Mouse (Mus musculus): ENCODE measurements around the gene Serinc5.
"Not testable (repeated sequence)": the region's sequence is repeated elsewhere in the genome, so short reads cannot be mapped to it uniquely, and the experiment has no call there.

Serinc5 gene

DNA sequence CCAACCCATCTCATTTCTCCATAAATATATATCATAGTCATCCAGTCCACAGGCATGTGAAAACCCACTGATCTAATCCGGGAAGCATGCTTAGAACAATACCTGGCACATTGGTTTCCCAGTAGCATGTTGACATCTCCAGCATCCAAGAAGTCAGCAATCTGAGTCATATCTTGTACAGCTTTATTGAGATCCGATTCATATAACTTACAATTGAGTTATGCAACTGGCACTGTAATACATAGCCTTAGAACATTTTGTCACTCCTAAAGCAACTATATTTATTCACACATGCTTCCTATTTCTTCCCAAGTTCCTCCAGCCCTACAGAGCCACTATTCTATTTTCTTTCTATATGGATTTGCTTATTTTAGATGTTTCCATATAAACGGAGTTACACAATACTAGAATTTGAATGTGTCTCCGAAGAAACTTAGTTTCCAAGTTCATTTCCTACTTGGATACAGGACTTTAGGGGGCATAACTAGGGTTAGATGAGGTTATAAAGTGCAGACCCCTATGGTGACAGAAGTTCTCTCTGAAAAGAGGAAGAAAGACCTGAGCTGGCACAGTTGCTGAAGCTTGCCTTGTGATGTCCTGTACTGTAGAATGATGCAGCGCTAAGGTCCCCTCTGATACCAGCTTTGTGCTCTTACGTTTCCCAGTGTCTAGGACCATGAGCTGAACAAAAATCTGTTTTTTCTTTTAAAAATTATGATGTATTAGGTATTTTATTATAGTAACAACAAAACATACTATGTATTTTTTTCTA is 57.5 kb downstream of the Serinc5 start:
- DNase-seq, result no peak

DNA sequence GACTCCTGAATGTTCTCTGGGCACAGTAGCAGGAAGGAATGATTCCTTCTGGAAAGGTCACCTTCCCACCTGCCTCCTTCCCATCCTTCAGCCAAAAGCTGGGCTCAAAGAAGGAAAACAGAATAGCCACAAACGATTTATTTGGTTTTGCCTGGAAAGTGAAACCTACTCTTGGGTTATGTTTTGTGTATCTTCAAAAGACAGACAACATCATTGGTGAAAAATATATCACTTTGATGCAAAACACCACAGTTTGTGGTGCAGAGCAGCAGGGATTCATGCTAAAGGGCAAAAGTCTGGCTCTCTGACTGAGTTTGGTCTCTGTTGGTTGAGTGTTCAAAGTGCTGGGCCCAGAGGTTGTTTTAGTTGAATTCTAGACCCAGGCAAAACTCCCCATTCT is 60.8 kb downstream of the Serinc5 start:
- DNase-seq, result no peak

DNA sequence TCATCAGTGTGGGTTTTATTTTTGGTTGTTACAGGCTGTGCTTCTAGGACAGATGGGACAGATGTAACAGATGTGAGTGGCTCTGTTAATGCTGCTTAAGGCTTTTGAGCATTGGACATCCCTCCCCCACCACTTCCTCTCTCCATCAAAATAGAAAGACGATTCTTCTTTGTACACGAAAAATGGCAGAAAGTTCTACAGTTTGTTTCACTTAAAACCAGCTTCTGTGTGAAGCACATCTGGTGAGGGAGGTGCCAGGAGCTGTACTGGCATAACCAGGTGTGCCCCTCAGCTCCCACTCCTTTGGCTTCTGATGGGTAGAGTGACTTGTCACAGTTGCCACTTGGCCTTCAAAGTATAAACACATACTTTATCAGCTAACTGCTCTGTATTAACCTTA is 63.8 kb downstream of the Serinc5 start:
- no peak for DNase-seq

DNA sequence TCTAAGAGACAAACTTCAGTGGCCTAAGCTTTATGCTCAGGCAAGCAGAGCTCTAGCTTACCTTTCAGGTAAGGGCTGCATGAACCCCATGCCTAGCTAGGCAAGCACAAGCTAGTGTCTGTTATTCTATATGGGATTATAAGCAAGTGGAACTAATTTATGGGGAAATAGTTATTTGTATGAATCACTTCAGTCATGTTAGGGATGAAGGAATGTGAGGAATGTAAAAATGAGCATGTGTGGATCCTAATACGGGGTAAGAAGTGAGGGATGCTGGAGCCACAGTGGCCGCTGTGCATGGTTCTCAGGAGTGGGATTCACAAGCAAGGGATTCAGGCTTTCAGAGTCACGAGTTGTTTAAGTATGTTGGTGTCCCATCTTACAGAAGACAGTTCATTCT is 64.4 kb downstream of the Serinc5 start:
- no peak for DNase-seq

DNA sequence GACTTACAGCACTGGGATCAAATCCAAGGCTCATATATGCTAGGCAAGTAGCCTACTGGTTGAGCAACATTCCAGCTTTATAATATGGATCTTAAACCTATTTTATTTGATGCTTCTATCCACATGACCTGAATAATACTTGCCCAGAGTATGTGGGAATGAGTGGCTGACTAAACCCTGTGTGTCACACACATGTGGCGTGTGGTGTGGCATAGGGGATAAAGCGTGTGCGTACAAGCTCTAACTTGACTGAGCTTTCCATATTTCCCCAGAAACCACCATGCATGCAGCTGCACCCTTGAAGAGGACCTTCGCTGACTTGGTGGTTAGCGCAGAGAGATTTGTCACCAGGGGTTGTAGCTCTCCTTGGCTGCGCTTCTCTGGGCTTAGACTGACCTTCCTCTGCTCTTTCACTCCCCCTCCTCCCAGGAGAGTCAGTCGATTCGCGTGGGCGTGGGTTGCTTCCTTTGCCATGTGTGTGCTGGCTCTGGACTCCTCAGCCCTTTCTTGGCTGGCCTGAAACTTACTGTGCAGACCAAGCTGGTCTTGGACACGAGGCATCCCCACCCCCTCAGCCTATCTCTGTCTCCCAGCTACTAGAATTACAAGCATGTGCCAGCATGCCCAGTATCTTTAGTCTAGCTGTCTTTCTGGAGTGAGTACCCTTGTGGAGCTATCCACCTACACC is 65.2 kb downstream of the Serinc5 start:
- DNase-seq, result no peak

DNA sequence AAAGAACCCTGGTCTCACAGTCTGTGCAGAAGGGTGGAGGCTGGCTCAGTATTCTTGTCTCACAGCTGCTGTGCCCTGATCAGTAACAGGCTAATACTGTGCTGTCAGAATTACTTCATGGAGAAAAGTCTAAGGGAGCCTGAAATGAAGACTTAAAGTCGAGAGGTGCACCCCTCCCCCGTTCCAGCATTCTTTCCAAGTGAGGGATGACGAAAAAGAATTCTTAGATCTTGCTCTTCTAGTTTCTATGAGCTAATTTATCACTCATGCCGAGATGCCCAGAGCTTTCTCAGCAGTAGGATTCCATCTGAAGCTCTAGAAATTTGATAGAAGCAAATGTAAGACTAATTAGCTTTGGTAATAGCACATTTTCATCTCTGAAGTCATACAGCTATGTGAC is 66.8 kb downstream of the Serinc5 start:
- no peak for DNase-seq

DNA sequence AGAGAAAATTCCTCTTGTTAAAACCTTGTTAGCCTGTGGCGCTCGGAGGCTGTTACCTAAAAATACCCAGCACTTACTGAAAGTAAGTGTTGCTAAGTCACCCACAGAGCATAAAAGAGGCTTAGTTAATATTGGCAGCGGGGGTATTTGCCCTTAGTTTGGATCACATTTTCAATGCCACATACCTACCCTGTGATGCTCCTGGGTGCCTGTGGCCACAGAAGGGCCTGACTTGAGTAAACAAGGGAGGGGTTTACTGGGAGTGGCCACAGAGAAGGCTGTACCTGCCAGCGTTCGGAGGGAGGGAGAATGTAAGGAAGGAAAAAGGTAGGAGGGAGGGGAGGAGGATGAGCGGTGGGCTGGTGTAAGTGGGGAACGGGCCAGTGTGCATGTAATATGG is 68.8 kb downstream of the Serinc5 start:
- DNase-seq, result no peak

DNA sequence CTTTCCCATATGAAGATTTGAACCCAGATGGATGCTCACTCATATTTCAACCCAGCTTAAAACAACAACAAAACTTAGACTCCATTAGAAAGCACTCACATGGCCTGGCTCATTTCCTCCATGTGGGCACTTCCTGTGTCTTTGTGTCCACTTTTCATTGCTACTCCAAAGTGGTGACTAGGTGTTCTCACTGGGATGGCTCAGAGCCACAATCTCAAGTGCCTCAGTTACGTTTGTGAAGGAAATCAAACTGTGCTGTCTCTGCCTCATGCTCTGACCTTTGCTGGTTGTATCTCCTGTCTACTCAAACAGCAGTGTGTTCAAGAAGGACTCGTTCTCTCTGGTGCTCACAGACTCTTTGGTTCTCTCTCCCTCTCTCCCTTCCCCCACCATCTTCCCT is 70.7 kb downstream of the Serinc5 start:
- no peak for DNase-seq

DNA sequence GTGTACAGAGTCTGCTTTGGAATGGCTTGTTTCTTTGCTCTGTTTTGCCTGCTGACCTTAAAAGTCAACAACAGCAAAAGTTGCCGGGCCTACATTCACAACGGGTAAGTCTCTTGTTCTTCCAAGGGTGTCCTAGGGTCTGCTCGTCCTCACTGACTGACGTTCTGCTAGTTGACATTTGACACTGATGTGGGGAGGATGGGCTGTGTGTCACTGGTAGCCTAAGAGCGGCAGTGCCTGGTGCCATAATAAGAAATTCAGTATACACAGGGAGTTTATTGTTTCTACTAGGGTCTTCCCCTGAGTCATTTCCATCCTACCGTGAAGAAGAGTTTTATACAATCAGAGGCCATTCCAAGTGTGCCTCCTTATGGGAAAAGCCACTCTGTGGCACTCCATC is 71.9 kb downstream of the Serinc5 start:
- DNase-seq, result no peak

DNA sequence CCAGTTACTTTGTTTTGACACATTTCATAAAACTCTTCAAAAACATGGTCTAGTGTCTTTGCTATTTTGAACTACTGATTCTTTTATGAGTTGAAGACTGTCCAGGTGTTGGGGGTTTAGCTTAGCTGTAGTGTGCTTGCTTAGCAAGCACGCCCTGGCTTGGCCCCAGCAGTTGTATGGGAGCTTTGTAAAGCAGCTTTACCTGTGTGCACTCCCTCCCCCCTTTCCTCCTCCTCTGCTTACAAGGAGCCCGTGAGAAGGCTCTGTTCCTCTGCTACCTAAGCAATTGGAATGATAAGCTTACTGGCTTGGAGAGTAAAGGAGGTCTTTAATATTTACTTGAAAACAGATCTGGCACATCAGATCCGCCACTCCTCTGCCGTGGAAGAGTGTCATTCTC is 72.6 kb downstream of the Serinc5 start:
- DNase-seq, result no peak

DNA sequence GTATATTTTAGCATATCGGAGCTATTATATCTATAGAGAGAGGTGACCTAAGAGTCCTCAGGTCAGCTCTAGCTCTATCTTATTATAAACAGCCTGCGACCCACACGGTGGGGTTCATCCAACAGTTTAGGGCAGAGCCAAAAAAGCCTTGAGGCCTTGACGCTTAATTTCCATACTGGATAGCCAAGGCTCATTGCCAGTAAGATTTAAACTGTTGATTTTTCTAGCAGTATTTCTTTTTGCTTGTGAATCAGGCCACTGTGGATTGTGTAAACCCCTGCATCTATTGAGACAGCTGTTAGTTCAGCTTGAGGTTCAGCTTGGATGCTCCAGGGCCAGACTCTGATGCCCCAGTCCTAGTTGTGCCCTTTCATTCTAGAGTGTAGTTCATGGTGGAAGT is 73.4 kb downstream of the Serinc5 start:
- DNase-seq, result no peak

DNA sequence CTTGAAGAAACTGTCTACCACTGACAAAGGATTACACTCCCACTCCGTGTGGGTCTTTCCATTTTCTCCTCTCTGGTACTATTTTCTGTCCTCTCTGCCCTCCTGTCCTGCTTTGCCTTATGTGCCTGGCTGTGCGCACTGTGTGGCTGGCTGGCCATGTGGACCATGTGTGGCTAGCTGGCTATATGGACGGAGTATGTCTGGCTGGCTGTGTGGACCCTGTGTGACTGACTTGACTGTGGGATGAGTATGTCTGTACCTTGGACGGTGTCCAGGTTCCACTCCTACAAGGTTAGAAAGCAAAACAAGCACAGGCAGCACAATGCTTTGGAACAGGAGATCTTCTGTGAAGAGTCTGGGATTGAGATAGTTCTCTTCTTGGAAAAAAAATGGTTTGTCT is 74.4 kb downstream of the Serinc5 start:
- no peak for DNase-seq

DNA sequence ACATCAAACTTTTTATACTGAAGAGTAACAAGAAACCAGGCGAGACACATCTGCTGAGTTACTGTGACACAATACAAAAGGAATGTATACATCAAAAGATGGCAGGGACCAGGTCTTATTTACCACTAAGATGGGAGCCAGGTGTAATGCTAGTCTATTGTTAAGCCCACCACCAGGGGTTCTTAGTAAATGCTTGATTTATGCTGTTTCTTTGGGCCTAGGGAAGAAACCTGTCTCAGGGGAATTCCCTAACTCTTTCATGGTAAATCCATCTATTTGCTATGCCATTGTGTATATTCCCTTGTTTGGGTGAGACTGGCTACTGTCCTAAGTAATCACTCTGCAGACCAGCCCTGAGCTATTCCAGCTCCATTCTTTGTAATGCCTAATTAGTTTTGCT is 76.3 kb downstream of the Serinc5 start:
- DNase-seq, result not testable (repeated sequence)

DNA sequence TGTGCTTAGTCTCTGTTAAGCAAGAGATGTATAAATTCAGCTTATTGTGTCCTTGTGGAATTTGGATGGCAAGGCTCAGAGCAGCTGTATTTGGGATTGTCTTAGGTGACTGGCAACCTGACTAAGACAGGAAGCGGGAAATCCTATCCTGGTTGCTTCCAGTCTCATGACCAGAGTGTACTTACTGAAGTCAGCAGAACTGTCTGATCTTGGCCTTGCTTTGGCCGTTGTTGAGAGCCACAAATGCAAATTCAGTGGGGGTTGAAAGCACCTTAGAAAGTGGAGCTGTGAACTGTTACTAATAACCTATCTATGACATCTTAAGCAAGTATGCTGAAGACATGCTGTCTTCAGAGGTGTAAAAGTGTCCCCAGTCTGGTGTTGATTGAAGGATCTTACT is 78.2 kb downstream of the Serinc5 start:
- no peak for DNase-seq

DNA sequence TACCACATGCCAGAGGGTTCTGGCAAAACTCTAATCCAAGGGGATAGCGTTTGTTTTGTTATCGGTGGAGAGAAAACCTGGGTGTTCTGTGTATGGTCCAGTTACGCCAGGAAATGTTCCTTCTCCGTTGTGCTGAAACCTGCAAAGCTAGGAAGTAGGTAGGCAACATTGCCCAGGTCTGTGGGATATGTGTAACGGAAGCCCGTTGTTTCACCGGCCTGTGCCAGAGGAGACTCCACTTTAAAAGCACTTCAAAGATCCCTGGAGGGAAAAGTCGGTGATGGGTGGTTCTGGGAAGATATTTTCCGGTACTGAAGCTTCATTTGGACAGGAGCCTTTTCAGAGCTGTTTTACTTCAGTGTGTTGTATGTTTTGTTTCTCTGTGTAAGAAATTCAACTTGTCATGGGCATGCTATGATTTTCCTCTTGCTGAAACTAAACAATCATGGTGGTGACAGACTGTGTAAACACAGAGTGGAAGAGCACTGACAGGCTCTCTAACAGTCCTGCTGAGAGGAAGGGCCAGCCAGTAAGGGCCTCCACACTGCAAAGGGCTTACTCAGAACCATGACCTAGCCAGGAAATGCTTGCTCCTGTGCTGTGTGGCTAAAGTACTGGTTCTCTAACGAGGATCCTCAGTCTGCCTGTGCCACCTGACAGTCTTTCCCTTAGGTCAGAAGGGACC is 83.1 kb downstream of the Serinc5 start:
- DNase-seq, result no peak

DNA sequence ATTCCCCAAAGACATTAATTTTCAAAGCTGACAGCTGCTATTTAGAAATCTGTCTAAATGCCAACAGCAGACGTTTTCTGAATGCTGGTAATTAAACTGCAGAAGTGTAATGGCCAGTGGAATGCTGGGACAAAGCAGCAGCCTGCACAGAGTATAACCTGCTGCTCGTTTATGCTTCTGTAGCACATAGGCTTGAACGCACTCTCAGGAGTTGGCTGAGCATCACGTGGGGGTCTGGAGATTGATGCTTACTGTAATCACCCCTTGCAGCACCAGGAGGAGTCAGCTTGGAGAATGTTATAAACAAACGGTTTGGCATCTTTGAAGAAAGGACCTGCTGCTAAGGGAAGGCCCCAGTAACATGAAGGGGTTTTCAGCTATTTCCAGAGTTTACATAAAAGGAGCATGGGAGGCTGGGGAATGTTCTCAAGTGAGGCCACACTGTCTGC is 85.6 kb downstream of the Serinc5 start:
- no peak for DNase-seq

DNA sequence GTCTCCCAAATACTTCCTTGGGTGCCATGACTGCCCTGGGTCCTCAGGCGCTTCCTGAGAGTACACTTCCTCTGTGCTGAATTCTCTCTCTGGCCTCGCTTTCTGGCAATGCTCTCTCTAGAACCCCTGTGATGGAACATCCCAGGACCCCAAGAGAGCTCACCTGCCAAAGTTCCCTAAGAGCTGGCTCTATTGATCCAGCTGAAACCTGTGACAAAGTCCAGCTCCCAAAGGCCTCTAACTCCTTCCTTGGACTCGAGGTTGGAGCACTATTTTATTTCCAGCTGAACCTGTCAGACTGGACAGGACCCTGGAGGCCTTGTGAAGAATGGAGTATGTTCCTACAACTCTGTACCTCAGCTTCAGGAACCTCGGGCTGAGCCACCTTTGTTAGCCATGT is 86.2 kb downstream of the Serinc5 start:
- no peak for DNase-seq

DNA sequence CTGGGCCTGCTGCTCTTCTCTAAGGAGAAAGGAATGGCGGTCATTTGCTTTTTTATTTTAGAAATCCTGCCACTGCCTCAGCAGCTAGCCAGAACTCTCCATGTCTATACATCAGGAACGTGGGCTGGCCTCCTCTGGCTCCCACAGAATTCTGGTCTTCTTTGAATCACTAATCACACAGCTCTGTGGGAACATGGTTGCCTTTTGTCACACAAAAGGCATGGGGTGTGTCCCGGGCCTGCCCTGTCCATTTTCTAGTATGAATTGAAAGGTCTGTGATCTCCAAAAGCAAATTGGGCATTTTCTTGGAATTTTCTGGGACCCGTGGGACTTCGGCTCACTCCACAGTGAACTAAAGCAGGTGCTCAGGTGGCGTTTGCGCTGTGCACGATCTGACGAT is 87.9 kb downstream of the Serinc5 start:
- DNase-seq, result no peak

DNA sequence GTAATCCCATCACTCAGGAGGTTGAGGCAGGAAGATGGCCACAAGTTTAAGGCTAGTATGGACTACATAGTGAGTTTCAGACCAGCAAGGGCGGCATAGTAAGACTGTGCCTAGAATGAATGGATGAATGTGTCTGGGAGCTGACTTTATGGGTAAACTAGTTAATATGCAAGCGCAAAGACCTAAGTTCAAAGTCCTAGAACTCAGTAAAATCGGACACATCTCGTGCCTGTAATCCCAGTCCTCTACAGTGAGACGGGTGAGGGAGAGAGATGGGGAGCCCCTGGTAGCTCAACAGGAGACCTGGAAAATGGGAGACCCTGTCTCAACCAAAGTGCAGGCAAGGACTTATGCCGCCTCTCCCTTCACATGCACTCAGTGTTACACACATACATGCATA is 88.5 kb downstream of the Serinc5 start:
- DNase-seq, result no peak

DNA sequence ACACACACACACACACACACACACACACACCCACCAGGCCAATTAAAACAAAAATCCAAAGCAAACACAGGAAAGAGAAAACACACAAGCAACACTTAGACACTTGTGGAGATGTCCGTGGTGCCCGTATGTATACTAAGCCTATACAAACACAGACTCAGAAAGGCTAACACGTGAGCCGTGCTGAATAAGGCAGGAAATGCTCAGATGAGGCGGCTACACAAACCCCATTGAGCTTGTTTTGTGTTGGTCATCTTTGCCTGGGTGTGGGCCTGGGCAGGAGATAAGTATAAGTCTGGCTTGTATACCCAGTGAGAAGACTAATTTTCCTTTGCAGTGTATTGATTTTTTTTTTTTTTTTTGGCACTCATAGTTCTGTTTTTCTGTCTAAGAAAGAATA is 91.1 kb downstream of the Serinc5 start:
- no peak for DNase-seq

DNA sequence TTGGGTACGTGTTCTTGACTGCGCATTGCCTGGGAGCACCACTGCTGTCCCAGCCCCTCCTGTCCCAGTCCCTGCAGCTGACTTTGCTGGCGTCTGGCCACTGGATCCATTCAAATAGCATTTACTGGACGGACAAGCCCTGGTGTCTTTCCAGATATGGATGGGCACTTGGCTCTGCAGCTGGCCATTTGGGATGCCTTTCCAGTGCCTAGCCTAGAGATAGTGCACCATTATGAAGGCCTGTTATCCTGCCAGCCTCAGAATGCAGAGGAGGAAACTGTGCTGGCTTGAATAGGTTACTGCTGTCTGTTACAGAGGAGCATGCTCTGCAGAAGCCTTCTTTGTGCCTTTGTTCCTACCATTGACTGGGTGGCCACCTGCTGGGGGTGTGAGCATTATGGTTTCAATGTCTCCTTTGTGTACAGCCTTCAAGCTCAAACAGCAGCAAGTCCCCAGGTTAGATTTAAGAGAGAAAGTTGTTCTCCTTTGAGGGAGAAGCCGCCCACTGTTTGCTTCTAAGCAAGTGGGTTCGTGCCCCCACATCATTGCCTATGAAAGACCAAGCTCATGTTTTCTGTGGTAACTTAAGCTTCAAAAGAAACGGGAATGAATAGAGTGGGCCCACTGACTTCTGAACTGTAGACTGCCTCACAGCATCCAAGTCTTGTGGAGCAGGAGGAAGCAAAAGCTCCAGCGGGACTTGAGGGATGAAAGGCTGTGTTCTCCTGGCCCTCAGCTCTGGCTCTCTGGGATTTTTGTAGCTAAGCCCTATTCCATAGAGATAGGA is 92.5 kb downstream of the Serinc5 start:
- peak; percentile 26 for DNase-seq

DNA sequence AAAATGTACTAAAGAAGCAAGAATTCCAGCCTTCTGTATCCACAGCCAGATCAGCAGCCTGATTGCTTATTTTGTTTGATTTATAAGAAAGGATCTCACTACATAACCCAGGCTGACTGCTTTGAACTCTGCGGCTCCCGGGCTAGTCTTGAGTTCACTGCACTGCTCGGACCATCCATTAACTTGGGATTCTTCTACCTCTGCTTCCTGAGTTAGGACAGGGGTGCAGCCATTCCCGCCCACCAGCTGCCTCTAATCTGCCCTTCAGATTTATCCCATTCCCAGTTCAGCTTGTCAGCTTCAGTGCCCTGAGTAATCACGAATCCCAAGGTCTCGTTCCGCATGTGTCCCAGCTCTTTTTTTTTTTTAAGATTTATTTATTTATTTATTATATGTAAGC is 93.3 kb downstream of the Serinc5 start:
- DNase-seq, result no peak

DNA sequence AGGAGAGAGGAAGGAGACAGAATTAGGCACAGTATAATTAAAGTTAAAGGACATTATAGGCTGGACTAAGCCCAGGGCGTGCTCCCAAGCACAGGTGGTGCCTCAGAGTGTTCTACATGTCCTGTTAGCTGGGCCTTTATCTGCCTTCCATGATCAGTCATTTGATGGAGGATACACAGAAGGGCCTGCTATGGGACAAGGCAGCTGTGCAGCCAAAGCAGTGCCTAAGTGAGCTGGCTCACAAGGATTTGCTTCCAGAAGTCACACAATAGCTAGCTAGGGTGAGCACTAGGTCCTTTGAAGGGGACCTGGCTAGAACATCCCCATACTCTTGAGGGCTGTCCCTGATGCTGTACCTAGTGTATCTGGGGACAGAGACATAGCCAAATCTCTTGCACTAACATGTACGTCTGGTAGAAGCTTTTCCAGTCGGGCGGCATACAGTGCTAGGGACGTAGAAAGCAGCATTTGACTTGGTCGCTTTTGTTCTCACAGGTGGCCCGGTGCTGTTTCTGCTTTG is 94.2 kb downstream of the Serinc5 start:
- DNase-seq, result no peak
